Mouse (Mus musculus) heart, adult 2 months (tissue): Measurements from ENCODE around the gene Tbc1d16. TPM values are rescaled to one million over a fixed set of nuclear protein-coding genes. Genes with fewer than 3 reads are reported as not detected.

Experiments used
- DNase-seq, 2 experiments: peaks; one replicate each; pipeline ENCODE4 v3.0.0; 2021
- H3K27ac ChIP-seq: fragments of 200-600 bp; 2 replicates; pipeline ENCODE4 v1.8.1; 2022
- H3K27me3 ChIP-seq: fragments of 200-500 bp; 2 replicates; pipeline ENCODE4 v1.6.1; 2012; ENCODE audit warnings: mild to moderate bottlenecking, low read length, inconsistent platforms, mixed read lengths; ENCODE audit not compliant: control insufficient read depth, insufficient read depth
- H3K36me3 ChIP-seq: fragments of 200-500 bp; 2 replicates; pipeline ENCODE4 v1.6.1; 2012; ENCODE audit warnings: low read length, inconsistent platforms; ENCODE audit not compliant: control insufficient read depth, insufficient read depth
- H3K4me1 ChIP-seq: fragments of 200-500 bp; 2 replicates; pipeline ENCODE4 v1.6.1; 2011; ENCODE audit warnings: low read length; ENCODE audit not compliant: control insufficient read depth, insufficient read depth
- H3K4me3 ChIP-seq: fragments of 200-600 bp; 2 replicates; pipeline ENCODE4 v1.8.1; 2022
- H3K79me2 ChIP-seq: fragments of 200-500 bp; replicated peaks from 2 replicates; pipeline ENCODE4 v1.6.1; 2012; ENCODE audit warnings: mild to moderate bottlenecking, inconsistent platforms, low read length, moderate library complexity, mixed read lengths; ENCODE audit not compliant: control insufficient read depth, insufficient read depth
- H3K9ac ChIP-seq: fragments of 200-500 bp; 2 replicates; pipeline ENCODE4 v1.6.1; 2012; ENCODE audit warnings: low read depth, mild to moderate bottlenecking, control low read depth, inconsistent platforms, low read length, mixed read lengths
- CTCF ChIP-seq: fragments of 200-600 bp; IDR thresholded peaks from 2 replicates; pipeline ENCODE4 v1.8.1; 2022; ENCODE audit warnings: antibody characterized with exemption, mild to moderate bottlenecking, moderate library complexity
- EP300 ChIP-seq: fragments of 200-500 bp; IDR thresholded peaks from 2 replicates; pipeline ENCODE4 v1.6.1; 2011; ENCODE audit warnings: low read depth, low read length, control low read depth; ENCODE audit not compliant: insufficient read depth
- POLR2A ChIP-seq: fragments of 200-500 bp; IDR thresholded peaks from 2 replicates; pipeline ENCODE4 v1.6.1; 2011; ENCODE audit warnings: mild to moderate bottlenecking, low read depth, low read length, control low read depth; ENCODE audit not compliant: insufficient read depth
- WGBS: fragments of 180-500 bp; shearing (Covaris S2); methylation state at CpG from one replicate; pipeline ENCODE4 v1.1.7; 2018; 5-methylcytosine and 5-hydroxymethylcytosine counted together
- intact Hi-C: fragments of 180-260 bp; cut with DNase I; formaldehyde crosslinking; loops from one replicate; pipeline ENCODE4 v1.15.1; 2025
- polyA plus RNA-seq: library from polyadenylated mRNA; depleted of rRNA; stranded (reverse); fragments of >200 nt; gene quantifications from 2 replicates; pipeline ENCODE4 v1.2.3, GENCODE M21; 2012
- total RNA-seq, 2 experiments: library from RNA; stranded (reverse); gene quantifications; 2 replicates each; pipeline ENCODE4 v1.2.3; 2021

Gene Tbc1d16
- total and polyA plus RNA-seq, 3 experiments: 26.0 to 73.7 (median 61.0) TPM

GRCm38 (mm10) chr11:119159496-119159895, 68.8 kb downstream of the Tbc1d16 start:
- Histone ChIP-seq H3K27ac (no peak overlapping the region), H3K36me3 (no peaks in the 10 kb centered on the region), H3K4me3 (no peak overlapping the region), H3K27me3 (no peaks in the 10 kb centered on the region), H3K79me2 (no peaks in the 10 kb centered on the region), H3K9ac (no peak overlapping the region), H3K4me1 (peaks cover 3% of the 10 kb centered on the region; the same call in 1 of the 2 replicates)
- TF ChIP-seq POLR2A: no peak
- TF ChIP-seq EP300: no peak
- TF ChIP-seq CTCF: no peak
- peak; percentile 51 to 55 for DNase-seq
- 48% methylated on average over 11 of the region's 11 CpGs for WGBS
- intact Hi-C loops: no loop called here

GRCm38 (mm10) chr11:119157377-119158189, 70.7 kb downstream of the Tbc1d16 start:
- H3K36me3 ChIP-seq: no peaks in the 10 kb centered on the region
- no peak for TF ChIP-seq CTCF
- TF ChIP-seq POLR2A: no peak
- TF ChIP-seq EP300: no peak
- H3K4me1 ChIP-seq: no peaks in the 10 kb centered on the region
- H3K9ac ChIP-seq: no peak overlapping the region
- H3K27ac ChIP-seq: no peak overlapping the region
- WGBS: 64% methylated on average over 20 of the region's 20 CpGs
- H3K27me3 ChIP-seq: no peaks in the 10 kb centered on the region
- H3K4me3 ChIP-seq: no peak overlapping the region
- H3K79me2 ChIP-seq: no peaks in the 10 kb centered on the region
- intact Hi-C loops: no loop called here
- no peak for DNase-seq

DNA sequence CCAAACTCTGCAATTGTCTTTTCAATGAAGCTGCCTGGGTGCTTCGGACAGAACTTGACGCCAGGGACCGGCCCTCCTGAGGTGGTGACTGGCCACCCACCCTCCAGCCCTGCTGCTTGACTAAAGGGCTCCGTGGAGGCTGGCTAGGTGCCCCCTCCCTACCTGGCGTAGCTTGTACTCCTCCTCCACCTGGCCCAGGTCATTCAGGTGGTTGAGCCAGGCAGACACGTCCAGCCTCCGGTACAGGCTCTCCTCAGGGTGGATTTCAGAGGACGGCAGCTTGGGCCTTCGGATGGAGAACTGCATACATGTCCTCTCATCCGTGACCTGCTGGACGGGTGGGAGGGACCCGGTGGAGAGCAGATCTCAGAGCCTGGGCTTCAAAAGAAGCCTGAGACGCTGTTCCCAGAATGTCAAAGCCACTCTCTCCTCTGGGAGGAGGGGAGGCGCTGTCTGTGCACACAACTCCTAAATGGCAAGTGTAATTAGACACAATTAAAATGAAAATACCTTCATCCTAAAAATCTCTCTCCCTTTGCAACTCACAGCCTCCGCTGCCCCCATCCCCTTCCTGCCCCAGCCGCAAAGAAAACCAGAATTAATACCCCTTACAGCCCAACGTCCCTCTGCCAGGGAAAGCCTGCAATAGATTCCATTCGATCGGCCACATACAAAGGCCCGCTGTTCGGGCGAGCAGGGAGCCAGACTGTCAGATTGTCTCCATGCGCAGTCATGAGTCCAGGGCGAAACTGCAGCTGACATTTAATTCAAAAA, 71.6 kb downstream of the Tbc1d16 start:
- Histone ChIP-seq H3K36me3 (no peaks in the 10 kb centered on the region), H3K27ac (no peak overlapping the region), H3K4me1 (no peaks in the 10 kb centered on the region), H3K27me3 (no peaks in the 10 kb centered on the region), H3K4me3 (no peak overlapping the region), H3K9ac (no peak overlapping the region), H3K79me2 (no peaks in the 10 kb centered on the region)
- TF ChIP-seq POLR2A (no peak), EP300 (no peak), CTCF (no peak)
- no peak for DNase-seq
- 87% methylated on average over 24 of the region's 24 CpGs for WGBS
- intact Hi-C loops: no loop called here

GRCm38 (mm10) chr11:119155638-119156480, 72.4 kb downstream of the Tbc1d16 start:
- Histone ChIP-seq H3K9ac (no peak overlapping the region), H3K36me3 (no peaks in the 10 kb centered on the region), H3K27ac (no peak overlapping the region), H3K4me1 (no peaks in the 10 kb centered on the region), H3K27me3 (no peaks in the 10 kb centered on the region), H3K79me2 (no peaks in the 10 kb centered on the region), H3K4me3 (no peak overlapping the region)
- 83% methylated on average over 30 of the region's 30 CpGs for WGBS
- TF ChIP-seq EP300: no peak
- no peak for TF ChIP-seq CTCF
- no peak for TF ChIP-seq POLR2A
- intact Hi-C loops: no loop called here
- DNase-seq: no peak

DNA sequence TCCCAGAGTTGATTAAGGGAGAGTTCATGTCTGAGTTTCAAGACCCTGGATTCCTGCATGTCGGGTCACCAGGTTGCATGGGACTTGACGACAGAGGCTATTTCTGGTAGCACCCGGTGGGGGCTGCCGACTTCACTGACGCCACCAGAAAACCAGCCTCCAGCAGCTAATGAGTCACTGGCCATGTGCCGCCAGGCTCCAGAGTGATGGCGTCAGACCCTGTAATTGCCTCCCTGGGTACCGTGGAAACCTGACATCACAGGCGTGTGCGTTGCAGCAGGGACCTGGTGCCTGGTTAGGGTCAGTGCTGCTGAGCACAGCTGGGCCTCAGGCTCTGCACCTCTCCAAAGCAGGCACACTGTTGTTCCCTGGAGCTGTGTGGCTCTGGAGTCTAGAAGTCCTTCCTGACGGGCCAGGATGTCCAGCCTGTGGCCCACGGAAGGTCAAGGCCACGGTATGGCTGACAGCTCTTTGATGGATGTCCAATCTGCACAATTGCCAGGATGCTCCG, 75.9 kb downstream of the Tbc1d16 start:
- Histone ChIP-seq H3K27me3 (no peaks in the 10 kb centered on the region), H3K36me3 (no peaks in the 10 kb centered on the region), H3K27ac (no peak overlapping the region), H3K9ac (no peak overlapping the region), H3K4me3 (no peak overlapping the region), H3K79me2 (no peaks in the 10 kb centered on the region), H3K4me1 (no peaks in the 10 kb centered on the region)
- no peak for DNase-seq
- TF ChIP-seq POLR2A (no peak), CTCF (no peak), EP300 (no peak)
- 59% methylated on average over 14 of the region's 14 CpGs for WGBS
- intact Hi-C loops: loop anchor here (5.0 kb wide), 1 partner anchor 420 kb away; no protein-coding TSS in a partner anchor
